Mouse (Mus musculus): Measurements from ENCODE around the gene Olfr1281.

DNA sequence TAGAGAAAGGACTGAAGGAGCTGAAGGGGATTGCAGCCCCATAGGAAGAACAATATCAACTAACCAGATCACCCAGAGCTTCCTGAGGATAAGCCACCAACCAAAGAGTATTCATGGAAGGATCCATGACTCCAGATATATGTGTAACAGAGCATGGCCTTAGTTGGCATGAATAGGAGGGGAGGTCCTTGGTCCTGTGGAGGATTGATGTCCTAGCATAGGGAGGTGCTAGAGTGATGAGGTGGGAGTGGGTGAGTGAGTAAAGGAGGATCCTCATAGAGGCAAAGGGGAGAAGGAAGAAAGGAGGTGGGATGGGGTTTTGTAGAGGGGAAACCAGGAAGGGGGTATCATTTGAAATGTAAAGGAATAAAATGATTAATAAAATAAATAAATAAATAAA is 27.8 kb upstream of the Olfr1281 start:
- TF ChIP-seq EP300 (IDR thresholded peaks at IDR 0.05; ENCODE audit: insufficient read depth, low read depth, low read length) (no peak), POLR2A (IDR thresholded peaks at IDR 0.05; ENCODE audit: insufficient read depth, low read length) (no peak)

Measured in ES-Bruce4 (cell line).